Mouse (Mus musculus): Measurements from ENCODE around the gene Ccdc30.

GRCm38 (mm10) chr4:119300761-119301160, 114.6 kb downstream of the Ccdc30 start:
- TF ChIP-seq CTCF (IDR thresholded peaks at IDR 0.05; ENCODE audit: borderline replicate concordance, extremely low read depth, insufficient read depth, insufficient read length), result no peak
- no peak for TF ChIP-seq POLR2A (IDR thresholded peaks at IDR 0.05; ENCODE audit: borderline replicate concordance, extremely low read depth, insufficient read depth, insufficient read length, poor library complexity, severe bottlenecking)
